Mouse (Mus musculus) embryonic fibroblast, embryonic 13.5 days (primary cell): ENCODE data around the gene Eps15l1. TPM values are rescaled to one million over a fixed set of nuclear protein-coding genes. Genes with fewer than 3 reads are reported as not detected.

Source experiments
- H3K27ac ChIP-seq: 2 replicates; pipeline ENCODE4 v1.5.1; 2012; ENCODE audit warnings: low read length, control low read depth, inconsistent platforms; ENCODE audit not compliant: insufficient read depth
- H3K4me1 ChIP-seq: 2 replicates; pipeline ENCODE4 v1.6.1; 2011; ENCODE audit warnings: low read length; ENCODE audit not compliant: control insufficient read depth, insufficient read depth
- H3K4me3 ChIP-seq: 2 replicates; pipeline ENCODE4 v1.5.1; 2011; ENCODE audit warnings: mild to moderate bottlenecking, control low read depth, low read length; ENCODE audit not compliant: insufficient read depth
- CTCF ChIP-seq: IDR thresholded peaks from 2 replicates; pipeline ENCODE4 v1.5.1; 2011; ENCODE audit warnings: mild to moderate bottlenecking, control low read depth, low read length, moderate library complexity, borderline replicate concordance; ENCODE audit not compliant: insufficient read depth
- POLR2A ChIP-seq: IDR thresholded peaks from 2 replicates; pipeline ENCODE4 v1.6.1; 2011; ENCODE audit warnings: low read depth, mild to moderate bottlenecking, control low read depth, low read length, moderate library complexity
- polyA plus RNA-seq: library from polyadenylated mRNA; stranded (reverse); fragments of >200 nt; gene quantifications from 2 replicates; pipeline ENCODE4 v1.2.4, GENCODE M21; 2011; ENCODE audit warnings: low read depth; ENCODE audit not compliant: missing spikeins, insufficient read length

Eps15l1 gene
- polyA plus RNA-seq, 1 experiment: 65.0 TPM

DNA sequence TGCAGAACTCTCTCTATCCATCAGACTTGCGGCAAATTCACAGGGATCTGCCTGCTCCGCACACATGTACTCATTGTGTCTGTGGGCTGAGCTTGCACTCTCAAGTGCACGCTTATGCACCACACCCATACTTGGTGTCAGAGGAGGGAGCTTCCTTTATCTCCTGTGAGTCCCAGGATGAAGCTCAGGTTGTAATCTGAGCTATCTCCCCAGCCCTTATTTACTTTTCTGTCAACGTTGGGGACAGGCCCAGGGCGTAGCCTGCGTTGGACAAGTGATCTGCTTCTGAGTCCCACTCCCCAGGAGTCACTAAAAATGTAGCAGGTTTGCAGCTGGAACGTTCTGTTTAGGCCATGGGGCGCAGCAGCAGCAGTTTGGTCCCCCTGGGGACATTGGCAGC is 30.3 kb upstream of the Eps15l1 start:
- Histone ChIP-seq H3K4me3 (no peak overlapping the region), H3K27ac (no peak overlapping the region), H3K4me1 (no peaks in the 10 kb centered on the region)
- no peak for TF ChIP-seq POLR2A
- TF ChIP-seq CTCF: no peak

DNA sequence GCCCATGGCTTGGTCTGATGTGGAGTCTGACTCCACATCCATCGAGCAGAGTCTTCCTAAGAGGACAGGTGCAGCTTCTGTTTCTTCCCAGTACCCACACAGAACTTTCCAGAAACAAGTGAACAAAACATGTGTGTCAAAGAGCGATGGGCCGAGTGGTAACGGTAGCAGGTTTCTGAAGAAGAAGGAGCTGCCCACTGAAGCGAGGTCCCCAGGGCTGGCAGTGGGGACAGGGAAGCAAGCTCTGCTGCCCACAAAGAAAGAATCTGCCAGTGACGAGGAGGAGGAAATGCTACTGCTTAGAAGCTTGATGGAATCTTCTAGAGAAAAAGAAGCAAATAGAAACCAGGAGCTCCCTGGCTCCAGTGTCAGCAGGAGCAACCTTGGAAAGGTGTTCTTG is 23.8 kb upstream of the Eps15l1 start:
- no peaks in the 10 kb centered on the region for H3K4me1 ChIP-seq
- no peak overlapping the region for H3K27ac ChIP-seq
- TF ChIP-seq POLR2A (no peak), CTCF (no peak)
- H3K4me3 ChIP-seq: no peak overlapping the region

DNA sequence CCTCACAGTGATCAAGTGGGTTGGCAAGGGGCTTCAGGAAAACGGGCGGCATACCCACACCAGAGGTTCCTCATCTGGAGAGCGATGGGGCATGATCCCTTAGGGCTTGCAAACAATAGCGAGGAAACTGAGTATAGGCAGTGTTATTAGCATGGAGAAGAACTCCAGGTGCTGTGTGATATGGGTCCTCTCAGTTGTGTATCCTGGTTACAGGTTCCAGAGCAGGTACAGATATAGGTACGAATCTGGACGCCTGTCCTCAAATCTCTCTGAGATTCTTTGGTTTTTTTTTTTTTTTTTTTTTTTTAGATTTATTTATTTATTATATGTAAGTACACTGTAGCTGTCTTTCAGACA is 22.7 kb upstream of the Eps15l1 start:
- TF ChIP-seq CTCF (no peak), POLR2A (no peak)
- H3K4me1 ChIP-seq: no peaks in the 10 kb centered on the region
- H3K27ac ChIP-seq: no peak overlapping the region
- peak overlapping the region; percentile 56 for H3K4me3 ChIP-seq

DNA sequence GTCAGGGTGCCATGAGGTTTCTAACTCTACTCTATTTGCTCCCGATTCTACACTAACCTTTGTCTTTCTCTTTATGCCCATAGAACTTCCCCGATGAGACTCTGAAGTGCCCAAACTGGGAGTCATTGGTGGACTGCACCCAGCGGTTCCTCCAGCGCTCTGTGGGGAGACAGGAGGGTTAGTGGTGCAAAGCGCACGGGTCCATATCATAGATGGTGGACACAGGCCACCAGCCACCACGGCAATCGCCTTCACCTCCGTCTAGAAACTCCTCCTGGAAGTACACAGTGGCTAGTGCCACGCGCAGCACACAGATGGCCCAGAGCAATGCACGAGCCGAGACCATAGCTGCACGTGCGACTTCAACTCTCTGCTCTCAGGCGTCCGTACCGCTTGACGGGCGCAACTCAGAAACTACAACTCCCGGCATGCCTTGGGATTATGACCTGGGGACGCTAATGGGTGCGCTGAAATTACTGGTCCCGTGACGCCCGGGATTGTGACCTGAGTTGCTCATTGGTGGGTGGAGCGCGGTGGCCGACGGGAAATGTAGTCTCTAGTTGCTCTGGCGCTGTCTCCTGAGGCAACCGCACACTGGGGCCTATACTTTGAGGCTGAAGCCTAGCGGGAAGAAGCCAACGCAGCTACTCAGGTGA is 22.2 kb upstream of the Eps15l1 start, which contains the start of the genes Calr3 and 1700030K09Rik:
Gene Calr3, minus strand, starts transcription at position 533 of the 656 bp plus-strand sequence.
Gene 1700030K09Rik, plus strand, starts transcription at position 543 of the 656 bp plus-strand sequence.
- TF ChIP-seq POLR2A (peak; percentile 75), CTCF (no peak)
- H3K27ac ChIP-seq: no peak within 1 kb of the TSS
- H3K4me3 ChIP-seq: peak within 1 kb of the TSS; percentile 56

DNA sequence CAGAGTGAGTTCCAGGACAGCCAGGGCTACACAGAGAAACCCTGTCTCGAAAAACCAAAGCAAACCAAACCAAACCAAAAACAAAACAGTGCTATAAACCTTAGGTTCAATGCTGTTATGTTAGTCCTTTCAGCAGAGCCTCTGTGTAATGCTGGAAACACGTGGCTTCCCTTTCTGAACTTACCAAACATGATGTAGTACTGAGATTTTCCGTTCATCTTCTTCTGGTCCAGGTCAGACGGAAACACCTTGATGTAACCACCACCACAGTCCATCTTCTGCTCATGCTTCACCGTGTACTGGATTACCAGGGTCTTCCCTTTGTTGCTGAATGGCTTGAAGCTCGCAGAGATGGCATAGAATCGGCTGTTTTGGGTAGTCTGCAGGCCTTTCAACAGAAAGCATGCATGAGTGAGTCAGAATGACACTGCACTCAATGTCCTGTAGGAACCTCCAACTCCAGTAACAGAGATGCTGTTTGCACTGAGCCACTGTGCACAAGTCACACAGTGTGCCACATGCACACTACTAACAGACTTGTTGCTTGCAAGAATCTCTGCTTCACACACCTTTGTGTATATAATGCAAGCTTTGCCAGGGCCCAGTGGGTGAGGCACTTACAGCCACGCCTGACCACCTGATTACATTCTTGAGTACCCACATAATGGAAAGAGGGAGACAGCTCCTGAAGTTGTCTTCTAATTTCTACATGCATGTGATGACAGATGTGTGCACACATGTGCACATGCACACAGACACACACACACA is 17.2 kb upstream of the Eps15l1 start:
- TF ChIP-seq CTCF (no peak), POLR2A (no peak)
- Histone ChIP-seq H3K4me3 (no peak overlapping the region), H3K4me1 (no peaks in the 10 kb centered on the region), H3K27ac (no peak overlapping the region)

More for the DNA sequence above, 22.2 kb upstream of the Eps15l1 start, which contains the start of the genes Calr3 and 1700030K09Rik:
- H3K4me1 ChIP-seq: no peaks in the 10 kb centered on the region

DNA sequence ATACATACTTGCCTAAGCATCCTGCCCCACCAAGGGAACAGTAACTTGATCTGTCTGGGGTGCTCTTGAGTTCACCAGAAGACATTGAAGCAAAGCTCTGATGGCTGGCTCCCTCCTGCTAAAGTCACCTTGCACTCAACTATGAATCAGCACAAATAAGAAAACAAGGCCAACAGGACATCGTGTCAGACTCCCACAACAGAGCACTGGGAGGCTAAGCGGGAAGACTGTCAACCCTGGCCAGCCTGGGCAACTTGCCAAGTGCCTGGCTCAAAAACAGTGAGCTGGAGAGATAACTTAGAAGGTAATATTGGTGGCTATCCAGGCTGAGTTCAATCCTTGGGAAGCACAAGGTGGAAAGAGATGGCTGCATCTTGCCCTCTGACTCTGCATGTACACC is 13.7 kb upstream of the Eps15l1 start:
- TF ChIP-seq CTCF (no peak), POLR2A (no peak)
- no peaks in the 10 kb centered on the region for H3K4me1 ChIP-seq

DNA sequence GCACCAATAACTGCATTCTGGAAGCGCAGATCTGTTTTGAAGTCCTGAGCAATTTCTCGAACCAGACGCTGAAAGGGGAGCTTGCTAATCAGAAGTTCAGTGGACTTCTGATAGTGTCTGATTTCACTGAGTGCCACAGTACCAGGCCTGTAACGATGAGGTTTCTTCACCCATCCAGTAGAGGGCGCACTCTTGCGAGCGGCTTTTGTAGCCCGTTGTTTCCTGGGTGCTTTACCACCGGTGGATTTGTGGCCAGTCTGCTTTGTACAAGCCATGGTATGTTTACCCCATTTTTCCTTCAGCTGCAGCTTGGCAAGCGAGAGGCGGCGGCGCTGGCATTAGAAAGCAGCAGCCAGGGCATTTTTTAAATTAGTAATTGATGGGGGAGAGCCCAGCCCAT is 8.4 kb upstream of the Eps15l1 start:
- H3K4me1 ChIP-seq: no peaks in the 10 kb centered on the region
- TF ChIP-seq CTCF (no peak; the same call in 1 of the 2 replicates), POLR2A (no peak)
- H3K27ac ChIP-seq: no peak overlapping the region

More for the DNA sequence above, 13.7 kb upstream of the Eps15l1 start:
- H3K4me3 ChIP-seq: no peak overlapping the region
- H3K27ac ChIP-seq: no peak overlapping the region

DNA sequence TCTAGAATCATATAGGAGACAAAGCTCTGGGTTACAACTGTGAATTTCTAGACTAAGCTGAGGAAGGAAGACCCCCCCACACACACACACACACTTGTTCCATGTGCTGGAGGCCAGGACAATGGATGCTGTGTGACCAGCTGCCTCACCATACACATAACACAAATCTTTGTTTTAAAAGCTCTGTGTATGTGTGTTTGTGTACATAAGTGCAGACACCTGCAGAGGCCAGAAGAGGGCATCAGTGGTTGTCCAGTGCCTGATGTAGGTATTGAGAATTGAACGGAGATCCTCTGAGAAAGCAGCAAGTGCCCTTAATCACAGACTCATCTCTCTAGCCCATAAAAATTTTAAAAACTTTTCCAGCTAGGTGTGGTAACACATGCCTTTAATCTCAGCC is 1.7 kb upstream of the Eps15l1 start:
- no peak overlapping the region for H3K4me3 ChIP-seq

More for the DNA sequence above, 8.4 kb upstream of the Eps15l1 start:
- H3K4me3 ChIP-seq: no peak overlapping the region

DNA sequence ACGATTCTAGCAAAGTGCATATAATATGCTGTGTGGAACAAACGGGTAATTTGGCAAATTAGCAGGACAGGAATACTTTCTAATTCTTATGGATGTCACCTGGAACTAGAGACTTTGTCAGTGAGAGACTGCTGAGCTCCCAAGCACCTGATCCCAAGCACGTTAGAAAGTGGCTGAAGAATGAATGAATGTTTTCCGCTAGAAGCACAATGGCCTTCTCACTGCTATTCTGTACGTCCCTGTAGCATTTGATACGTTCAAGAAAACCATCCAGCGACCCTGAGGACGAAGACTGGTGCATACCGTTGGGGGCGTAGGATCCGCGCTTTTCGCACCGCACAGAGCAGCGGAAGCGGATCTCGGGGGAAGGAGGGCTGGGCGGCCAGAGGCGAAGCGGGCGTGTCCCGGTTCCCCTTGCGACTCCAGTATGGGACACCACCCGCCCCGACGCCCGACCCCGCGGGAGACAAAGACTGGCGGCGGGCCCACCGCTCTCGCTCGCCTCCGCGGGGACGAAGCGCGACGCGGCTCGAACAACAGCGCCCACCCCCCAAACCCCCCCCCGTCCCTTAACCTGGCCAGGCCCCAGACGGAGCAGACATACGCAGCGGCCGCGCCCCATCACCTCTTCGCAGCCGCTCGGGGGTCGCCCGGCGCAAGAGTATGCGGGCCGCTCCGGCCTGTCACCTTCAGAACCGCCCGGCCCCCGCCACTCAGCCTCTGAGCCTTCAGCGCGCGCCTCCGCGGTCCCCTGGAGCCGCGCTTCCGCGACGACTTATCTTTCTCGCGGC is 494 bp downstream of the Eps15l1 start:
- Histone ChIP-seq H3K4me1 (peaks cover 4% of the 10 kb centered on the region), H3K27ac (no peak overlapping the region), H3K4me3 (peak overlapping the region; percentile 94)
- no peak for TF ChIP-seq POLR2A
- no peak for TF ChIP-seq CTCF

More for the DNA sequence above, 1.7 kb upstream of the Eps15l1 start:
- Histone ChIP-seq H3K27ac (no peak overlapping the region), H3K4me1 (peaks cover 4% of the 10 kb centered on the region; the same call in 1 of the 2 replicates)
- no peak for TF ChIP-seq POLR2A
- no peak for TF ChIP-seq CTCF
